15 mouse cellular contexts compared by ENCODE assay signal in genomic region chr7:34493892-34494291, GRCm38 (mm10).
DNase-seq lines count a peak whose midpoint lies in the region; ATAC-seq and TF ChIP-seq lines count a peak whose summit lies in the region.
"Had no signal": no experiment of that assay in that cellular context is flagged by ENCODE, and none has a peak within 500 bp of the region (broad histone marks: within the 10 kb centered on the region; RNA-seq: fewer than 3 reads in every experiment).

No protein-coding gene starts in this region.

- no peak overlapping the region for H3K27ac ChIP-seq in intestine, postnatal 0 days (ENCODE audit: low read depth, low read length)
- H3K27ac ChIP-seq in intestine, embryonic 16.5 days (ENCODE audit: low read length), result no peak overlapping the region
- no peak overlapping the region for H3K27ac ChIP-seq in midbrain, postnatal 0 days (ENCODE audit: low read depth, low read length)
- H3K27ac ChIP-seq in midbrain, embryonic 11.5 days (ENCODE audit: low read depth, low read length), result no peak overlapping the region
- H3K27ac ChIP-seq: embryonic facial prominence, embryonic 13.5 days; liver, embryonic 13.5 days had no signal

- H3K36me3 ChIP-seq in intestine, postnatal 0 days (ENCODE audit: control insufficient read depth, insufficient read depth), result no peaks in the 10 kb centered on the region
- H3K36me3 ChIP-seq in intestine, embryonic 16.5 days (ENCODE audit: control insufficient read depth, insufficient read depth, low read length), result no peaks in the 10 kb centered on the region
- H3K36me3 ChIP-seq in midbrain, postnatal 0 days (ENCODE audit: insufficient read depth, low read length), result no peaks in the 10 kb centered on the region
- no peaks in the 10 kb centered on the region for H3K36me3 ChIP-seq in midbrain, embryonic 11.5 days (ENCODE audit: control insufficient read depth, insufficient read depth, low read length)
- H3K36me3 ChIP-seq: embryonic facial prominence, embryonic 13.5 days; liver, embryonic 13.5 days had no signal

- intact Hi-C loops in gastrocnemius, postnatal 14 days (cut with DNase I; ENCODE audit: low total_unique reads), result no loop called here

- no peak overlapping the region for H3K4me2 ChIP-seq in intestine, postnatal 0 days (replicated peaks; ENCODE audit: low read depth)
- no peak overlapping the region for H3K4me2 ChIP-seq in intestine, embryonic 16.5 days (ENCODE audit: low read depth, low read length)
- H3K4me2 ChIP-seq in midbrain, postnatal 0 days (ENCODE audit: low read depth, low read length, poor library complexity, severe bottlenecking), result no peak overlapping the region
- no peak overlapping the region for H3K4me2 ChIP-seq in midbrain, embryonic 11.5 days
- H3K4me2 ChIP-seq: embryonic facial prominence, embryonic 13.5 days; liver, embryonic 13.5 days had no signal

- WGBS in intestine, postnatal 0 days, result 65% methylated on average over 10 of the region's 10 CpGs
- WGBS in intestine, embryonic 16.5 days, result 64% methylated on average over 10 of the region's 10 CpGs
- 56% methylated on average over 10 of the region's 10 CpGs for WGBS in midbrain, postnatal 0 days
- 75% methylated on average over 10 of the region's 10 CpGs for WGBS in midbrain, embryonic 11.5 days

- H3K9ac ChIP-seq in intestine, postnatal 0 days (ENCODE audit: low read depth, low read length), result no peak overlapping the region
- no peak overlapping the region for H3K9ac ChIP-seq in intestine, embryonic 16.5 days (ENCODE audit: low read depth, low read length)
- no peak overlapping the region for H3K9ac ChIP-seq in midbrain, postnatal 0 days (replicated peaks; ENCODE audit: low read length, poor library complexity, severe bottlenecking)
- H3K9ac ChIP-seq in midbrain, embryonic 11.5 days (ENCODE audit: low read length), result no peak overlapping the region
- H3K9ac ChIP-seq: embryonic facial prominence, embryonic 13.5 days; liver, embryonic 13.5 days had no signal

- DNase-seq in embryo, embryonic 10.5 days (ENCODE audit: low spot score), result peak; percentile 23
- DNase-seq in embryo, embryonic 10 days (ENCODE audit: low spot score), result no peak
- DNase-seq in midbrain, postnatal 0 days (ENCODE audit: low spot score), result peak; percentile 58
- DNase-seq in midbrain, embryonic 11.5 days (ENCODE audit: low spot score, missing footprints), result no peak
- no peak for DNase-seq in gastrocnemius, postnatal 14 days
- DNase-seq: adrenal gland, adult 2 months; liver, embryonic 13.5 days; right cerebral cortex, adult 18-20 months; thymus, adult 2 months had no signal

- no peaks in the 10 kb centered on the region for H3K9me3 ChIP-seq in intestine, postnatal 0 days (ENCODE audit: control insufficient read depth)
- H3K9me3 ChIP-seq in intestine, embryonic 16.5 days (ENCODE audit: control insufficient read depth, low read length), result no peaks in the 10 kb centered on the region
- no peaks in the 10 kb centered on the region for H3K9me3 ChIP-seq in midbrain, postnatal 0 days (ENCODE audit: low read length)
- no peaks in the 10 kb centered on the region for H3K9me3 ChIP-seq in midbrain, embryonic 11.5 days (ENCODE audit: control insufficient read depth, low read length)
- H3K9me3 ChIP-seq: embryonic facial prominence, embryonic 13.5 days; liver, embryonic 13.5 days had no signal

- no peaks in the 10 kb centered on the region for H3K4me1 ChIP-seq in intestine, postnatal 0 days (replicated peaks; ENCODE audit: control insufficient read depth, insufficient read depth, low read length)
- no peaks in the 10 kb centered on the region for H3K4me1 ChIP-seq in intestine, embryonic 16.5 days (ENCODE audit: control insufficient read depth, insufficient read depth, low read length)
- no peaks in the 10 kb centered on the region for H3K4me1 ChIP-seq in midbrain, postnatal 0 days (ENCODE audit: insufficient read depth, low read length)
- no peaks in the 10 kb centered on the region for H3K4me1 ChIP-seq in midbrain, embryonic 11.5 days (ENCODE audit: control insufficient read depth, insufficient read depth, low read length)
- H3K4me1 ChIP-seq: embryonic facial prominence, embryonic 13.5 days; liver, embryonic 13.5 days; megakaryocyte, embryonic 14.5 days had no signal

- no peaks in the 10 kb centered on the region for H3K27me3 ChIP-seq in intestine, postnatal 0 days (replicated peaks; ENCODE audit: control insufficient read depth, insufficient read depth, low read length)
- no peaks in the 10 kb centered on the region for H3K27me3 ChIP-seq in intestine, embryonic 16.5 days (replicated peaks; ENCODE audit: control insufficient read depth, insufficient read depth, low read length)
- H3K27me3 ChIP-seq in midbrain, postnatal 0 days (ENCODE audit: insufficient read depth, low read length), result no peaks in the 10 kb centered on the region
- no peaks in the 10 kb centered on the region for H3K27me3 ChIP-seq in midbrain, embryonic 11.5 days (ENCODE audit: control insufficient read depth, insufficient read depth, low read length)
- H3K27me3 ChIP-seq: embryonic facial prominence, embryonic 13.5 days; liver, embryonic 13.5 days; megakaryocyte, embryonic 14.5 days had no signal

- no peak overlapping the region for H3K4me3 ChIP-seq in intestine, postnatal 0 days (ENCODE audit: low read depth, low read length)
- no peak overlapping the region for H3K4me3 ChIP-seq in intestine, embryonic 16.5 days (ENCODE audit: low read length)
- no peak overlapping the region for H3K4me3 ChIP-seq in midbrain, postnatal 0 days (ENCODE audit: low read depth, low read length)
- no peak overlapping the region for H3K4me3 ChIP-seq in midbrain, embryonic 11.5 days (ENCODE audit: low read depth, low read length)
- H3K4me3 ChIP-seq: embryonic facial prominence, embryonic 13.5 days; liver, embryonic 13.5 days; megakaryocyte, embryonic 14.5 days had no signal

- no peak for ATAC-seq in intestine, postnatal 0 days
- ATAC-seq in intestine, embryonic 16.5 days, result no peak
- ATAC-seq in midbrain, postnatal 0 days (ENCODE audit: low FRiP score), result no peak
- ATAC-seq in midbrain, embryonic 11.5 days (ENCODE audit: low FRiP score), result no peak
- no peak for ATAC-seq in megakaryocyte, adult 5-6 weeks (ENCODE audit: poor library complexity, severe bottlenecking)
- ATAC-seq: hindbrain, embryonic 16.5 days had no signal

- peak; percentile 41 for TF ChIP-seq CTCF in intestine, postnatal 0 days (IDR thresholded peaks at IDR 0.05; ENCODE audit: low read depth)
- peak; percentile 67 for TF ChIP-seq CTCF in midbrain, postnatal 0 days (IDR thresholded peaks at IDR 0.05)

Comparison
In these comparisons a context has a peak if more than half of its experiments do, and no peak if none do; other contexts are left out.
1. DNase-seq: peak in embryo, embryonic 10.5 days (single experiment) and midbrain, postnatal 0 days (single experiment); none in embryo, embryonic 10 days (single experiment), midbrain, embryonic 11.5 days (single experiment) and gastrocnemius, postnatal 14 days (single experiment).